Mouse (Mus musculus) left cerebral cortex, postnatal 36 days (tissue): ENCODE measurements around the gene Zmpste24. TPM values are rescaled to one million over a fixed set of nuclear protein-coding genes. Genes with fewer than 3 reads are reported as not detected.

Experiments
- DNase-seq, 2 experiments: peaks; one replicate each; pipeline ENCODE4 v3.0.0; 2021 to 2022; ENCODE audit warnings: low spot score in 2 of 2, mixed read lengths in 1 of 2
- intact Hi-C: fragments of 180-260 bp; cut with DNase I; formaldehyde crosslinking; loops from one replicate; pipeline ENCODE4 v1.15.1; 2025
- total RNA-seq, 2 experiments: library from RNA; stranded (reverse); gene quantifications; 2 replicates each; pipeline ENCODE4 v1.2.3; 2021

Zmpste24 gene
- total RNA-seq, 2 experiments from 2014 or later = 21.1 to 23.9 TPM

DNA sequence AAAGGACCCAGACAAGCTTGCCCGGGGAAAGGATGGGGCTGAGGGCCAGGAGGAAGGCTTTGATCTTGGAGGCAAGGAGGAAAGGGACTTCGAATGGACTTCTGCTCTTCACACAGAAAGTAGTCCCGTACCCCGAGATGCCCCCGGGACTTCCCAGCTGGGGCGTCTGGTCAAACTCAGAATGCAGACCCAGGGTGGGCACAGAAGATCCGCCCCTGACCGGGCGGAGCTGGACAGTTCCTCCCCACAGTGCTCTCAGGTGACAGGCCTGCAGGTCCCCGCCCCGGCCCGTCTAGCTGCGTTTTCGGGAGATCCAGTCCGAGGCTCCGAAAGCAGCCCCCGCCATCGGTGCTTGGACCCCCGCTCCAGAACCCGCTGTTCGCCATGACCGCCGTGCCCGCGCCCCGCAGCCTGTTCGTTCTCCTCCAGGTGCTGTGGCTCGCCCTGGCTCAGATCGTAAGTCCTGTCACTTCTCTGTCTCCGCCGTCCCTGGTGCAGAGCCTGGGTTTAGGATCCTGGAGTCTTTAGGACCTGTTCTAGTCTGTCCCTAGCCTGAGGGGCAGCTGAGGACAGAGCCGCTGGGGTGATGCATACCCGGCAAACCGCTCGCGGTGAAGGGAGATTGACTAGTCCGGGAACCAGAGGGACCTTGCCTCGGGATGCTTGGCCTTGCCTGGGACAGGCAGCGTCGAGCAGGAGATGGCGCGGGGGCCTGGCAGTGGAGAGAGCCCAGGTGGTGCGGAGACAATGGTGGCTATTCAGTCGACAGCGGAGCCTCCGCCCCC, 58.5 kb downstream of the Zmpste24 start, which contains the start of gene Col9a2:
Col9a2 (plus strand) TSS at position 55 of the 785 bp plus-strand sequence.
- DNase-seq = peak in 1 of 2 experiments; percentile 15
- intact Hi-C loops = loop anchor here (10.0 kb wide), 1 partner anchor 185 kb away; no protein-coding TSS in a partner anchor

- no peak for DNase-seq
- intact Hi-C loops = no loop called here
These were observed 65.0 kb downstream of the Zmpste24 start for GRCm38 (mm10) chr4:121033006-121033405.

DNA sequence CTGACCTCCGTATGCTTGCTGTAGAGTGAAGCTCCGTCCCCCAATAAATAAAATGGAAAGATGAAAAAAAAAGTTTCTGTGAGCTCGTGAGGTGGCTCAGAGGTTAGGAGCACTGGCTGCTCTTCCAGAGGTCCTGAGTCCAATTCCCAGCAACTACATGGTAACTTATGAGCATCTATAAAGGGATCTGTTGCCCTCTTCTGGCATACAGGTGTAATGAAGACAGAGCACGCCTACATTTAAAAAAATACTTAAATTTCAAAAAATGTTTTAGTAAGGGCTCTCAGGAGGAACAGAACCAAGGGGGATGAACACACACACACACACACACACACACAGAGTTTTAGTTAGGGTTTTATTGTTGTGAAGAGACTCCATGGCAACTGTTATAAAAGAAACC, 66.6 kb downstream of the Zmpste24 start:
- intact Hi-C loops = no loop called here
- DNase-seq = no peak

DNA sequence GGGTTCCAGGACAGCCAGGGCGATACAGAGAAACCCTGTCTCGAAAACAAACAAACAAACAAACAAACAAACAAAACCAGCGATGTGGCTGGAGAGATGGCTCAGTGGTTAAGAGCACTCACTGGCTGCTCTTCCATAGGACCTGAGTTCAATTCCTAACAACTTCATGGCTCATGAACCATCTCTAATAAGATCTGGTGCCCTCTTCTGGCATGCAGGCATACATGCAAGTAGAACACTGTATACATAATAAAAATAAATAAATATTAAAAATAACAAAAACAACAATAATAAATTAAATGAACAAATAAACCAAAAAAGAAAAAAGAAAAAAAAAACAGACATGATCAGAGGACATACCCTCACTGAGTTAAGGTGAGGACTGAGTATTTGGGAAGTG, 68.4 kb downstream of the Zmpste24 start:
- DNase-seq = no peak
- intact Hi-C loops = no loop called here

DNA sequence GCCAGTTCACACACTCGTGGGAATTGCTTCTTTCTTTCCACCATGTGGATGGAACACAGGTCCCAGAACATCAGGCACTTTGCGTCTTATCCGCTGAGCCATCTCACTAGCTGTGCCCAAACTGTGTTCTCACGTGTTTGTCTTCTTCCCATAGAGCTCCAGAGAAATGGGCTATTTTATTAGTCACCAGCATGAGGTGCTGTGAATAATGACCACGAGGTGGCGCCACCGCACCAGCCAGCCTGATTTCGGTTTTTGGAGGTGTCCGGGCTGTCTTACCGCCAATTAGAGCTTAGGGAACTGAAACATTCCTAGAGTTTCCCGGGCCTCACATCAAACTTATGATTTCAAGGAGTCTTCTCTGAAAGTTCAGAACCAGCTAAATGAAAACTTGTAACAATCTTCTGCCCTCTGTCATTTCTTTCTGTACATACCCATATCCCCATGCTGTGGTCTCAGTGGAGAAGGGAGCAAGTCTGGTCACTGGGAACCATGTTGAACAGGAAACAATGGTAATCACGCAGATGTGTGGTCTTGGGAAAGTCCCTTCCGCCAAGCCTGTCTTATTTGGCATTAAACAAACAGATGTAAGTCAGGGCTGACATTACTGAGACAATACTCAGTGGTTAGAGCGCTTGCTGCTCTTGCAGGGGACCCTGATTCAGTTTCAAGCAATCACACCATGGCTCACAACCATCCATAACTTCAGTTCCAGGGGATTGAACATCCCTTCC, 69.2 kb downstream of the Zmpste24 start:
- DNase-seq = no peak

GRCm38 (mm10) chr4:121028146-121028545, 69.9 kb downstream of the Zmpste24 start:
- DNase-seq = no peak
- intact Hi-C loops = no loop called here

More for the DNA sequence above, 69.2 kb downstream of the Zmpste24 start:
- intact Hi-C loops = no loop called here

- intact Hi-C loops = no loop called here
- DNase-seq = no peak
These were observed 72.4 kb downstream of the Zmpste24 start for GRCm38 (mm10) chr4:121025681-121026080.

DNA sequence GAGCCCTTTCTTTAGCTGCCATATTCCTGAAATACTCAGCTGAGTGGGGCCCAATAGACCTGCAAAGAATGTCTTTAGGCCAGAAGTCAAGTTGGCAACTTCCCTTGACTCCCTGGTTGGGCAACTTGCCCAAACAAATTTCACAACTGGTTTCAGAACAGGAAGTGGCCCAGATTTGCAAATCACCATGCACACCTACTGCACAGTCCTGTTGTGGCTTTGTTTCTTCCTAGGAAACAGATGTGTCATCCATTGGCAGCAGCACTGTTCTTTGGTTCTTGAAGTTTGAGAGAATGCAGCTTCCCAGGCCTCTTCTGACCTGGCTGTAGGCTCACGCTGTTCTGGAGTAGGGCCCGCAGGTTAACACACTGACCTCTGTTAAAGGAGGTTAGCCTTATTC, 74.1 kb downstream of the Zmpste24 start:
- DNase-seq = no peak
- intact Hi-C loops = no loop called here

- DNase-seq = no peak
- intact Hi-C loops = no loop called here
These were observed 74.6 kb downstream of the Zmpste24 start for GRCm38 (mm10) chr4:121023464-121023863.

DNA sequence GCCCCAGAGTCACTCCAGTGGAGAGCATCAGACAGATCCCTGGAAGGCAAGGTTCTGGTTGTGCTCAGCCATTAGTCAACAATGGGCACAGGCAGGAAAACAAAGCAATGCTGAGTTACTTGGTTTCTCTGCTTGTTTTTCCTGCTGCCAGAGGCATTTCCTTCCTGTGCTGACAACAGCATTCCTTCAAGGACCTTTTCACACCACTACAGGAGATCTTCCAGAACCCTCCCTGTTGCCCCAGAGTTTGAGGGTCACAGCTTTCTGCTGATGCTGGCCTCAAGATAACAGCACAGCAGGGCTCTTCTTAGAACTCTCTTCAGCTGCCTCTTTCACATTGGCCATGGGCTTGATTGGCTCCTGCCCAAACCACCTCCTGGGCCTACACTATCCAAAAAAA, 76.1 kb downstream of the Zmpste24 start:
- intact Hi-C loops = no loop called here
- DNase-seq = no peak

- intact Hi-C loops = no loop called here
- DNase-seq = peak; percentile 50 to 56
These were observed 77.8 kb downstream of the Zmpste24 start for GRCm38 (mm10) chr4:121020040-121020790.

DNA sequence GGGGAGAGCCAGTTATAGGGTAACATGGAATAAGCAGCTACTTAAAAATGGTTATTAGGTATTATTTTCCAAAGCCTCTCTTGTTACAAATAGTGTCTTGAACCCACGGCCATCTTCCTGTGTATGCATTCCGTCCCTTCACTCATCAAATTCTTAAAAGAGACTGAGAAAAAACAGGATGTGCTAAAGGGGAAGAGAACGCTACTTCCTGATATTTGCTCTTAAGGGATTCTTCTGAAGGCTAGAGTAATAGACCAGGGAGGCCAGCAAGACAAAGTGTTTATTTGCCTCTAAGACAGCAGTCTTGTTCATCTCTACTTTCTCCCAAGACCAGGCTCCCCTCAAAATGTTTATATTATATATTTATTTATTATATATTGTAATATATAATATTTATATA, 79.8 kb downstream of the Zmpste24 start:
- no peak for DNase-seq
- intact Hi-C loops = no loop called here

GRCm38 (mm10) chr4:121016928-121017657, 80.9 kb downstream of the Zmpste24 start, which contains the start of gene Smap2:
Smap2 (minus strand) TSS chr4:121017247.
- intact Hi-C loops = loop anchor here (1.0 kb wide), 1 partner anchor 31 kb away; no protein-coding TSS in a partner anchor

GRCm38 (mm10) chr4:121016021-121016898, 81.8 kb downstream of the Zmpste24 start:
- DNase-seq = peak; percentile 44 to 52
- intact Hi-C loops = loop anchor here (1.0 kb wide), 1 partner anchor 30 kb away; no protein-coding TSS in a partner anchor

More at GRCm38 (mm10) chr4:121016928-121017657, 80.9 kb downstream of the Zmpste24 start, which contains the start of gene Smap2:
- peak; percentile 97 to 99 for DNase-seq

GRCm38 (mm10) chr4:121015268-121015659, 82.8 kb downstream of the Zmpste24 start:
- intact Hi-C loops = no loop called here

GRCm38 (mm10) chr4:121014594-121015267, 83.3 kb downstream of the Zmpste24 start:
- no peak for DNase-seq
- intact Hi-C loops = no loop called here

More at GRCm38 (mm10) chr4:121015268-121015659, 82.8 kb downstream of the Zmpste24 start:
- DNase-seq = no peak

- no peak for DNase-seq
- intact Hi-C loops = no loop called here
These were observed 87.1 kb downstream of the Zmpste24 start for GRCm38 (mm10) chr4:121010770-121011549.
